Mouse (Mus musculus) liver, postnatal 0 days (tissue): ENCODE measurements around the gene Ddr1.

Source experiments
- CTCF ChIP-seq: sonication (generic); IDR thresholded peaks from 2 replicates; pipeline ENCODE4 v1.5.1; 2016; ENCODE audit warnings: antibody characterized with exemption, low read depth
- EP300 ChIP-seq: IDR thresholded peaks from 2 replicates; pipeline ENCODE4 v1.6.1; 2016; ENCODE audit warnings: antibody characterized with exemption, low read depth, mild to moderate bottlenecking

DNA sequence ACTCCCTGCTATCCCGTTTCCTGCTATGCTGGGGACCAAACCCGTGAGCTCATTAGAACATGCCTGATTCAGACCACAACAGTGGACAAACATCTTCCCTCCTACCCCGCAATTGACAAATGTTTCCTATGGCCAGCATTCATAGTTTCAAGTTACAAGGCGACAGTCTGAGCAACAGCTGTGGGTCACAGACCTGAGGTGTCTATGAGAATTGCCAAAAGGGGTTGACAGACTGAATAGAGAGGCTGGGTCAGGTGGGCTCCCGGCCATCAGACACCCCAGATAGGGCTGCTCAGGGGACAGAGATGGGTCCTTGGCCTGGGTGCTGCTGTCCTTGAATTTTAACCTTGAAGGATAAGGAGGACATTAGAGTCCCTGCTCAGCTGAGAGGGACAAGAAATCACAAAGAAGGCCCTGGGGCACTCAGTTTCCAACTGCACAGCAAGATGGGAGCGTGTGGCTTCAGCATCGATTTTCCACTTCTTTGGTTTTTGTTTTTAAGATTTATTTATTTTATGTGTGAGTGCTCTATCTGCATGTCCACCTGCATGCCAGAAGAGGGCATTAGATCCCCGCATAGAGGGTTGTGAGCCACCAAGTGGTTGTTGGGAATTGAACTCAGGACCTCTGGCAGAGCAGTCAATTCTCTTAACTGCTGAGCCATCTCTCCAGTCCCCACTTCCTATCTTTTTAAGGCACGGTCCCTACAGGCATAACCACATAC lies 15.4 kb upstream of the Ddr1 start:
- TF ChIP-seq CTCF, result peak; percentile 21; the same call in 1 of the 2 replicates
- TF ChIP-seq EP300, result no peak
